Mouse (Mus musculus): ENCODE data around the gene Mgst2. TPM values are rescaled to one million over a fixed set of nuclear protein-coding genes. Genes with fewer than 3 reads are reported as not detected.

Gene Mgst2
- polyA plus RNA-seq, 1 experiment = 3.6 TPM

DNA sequence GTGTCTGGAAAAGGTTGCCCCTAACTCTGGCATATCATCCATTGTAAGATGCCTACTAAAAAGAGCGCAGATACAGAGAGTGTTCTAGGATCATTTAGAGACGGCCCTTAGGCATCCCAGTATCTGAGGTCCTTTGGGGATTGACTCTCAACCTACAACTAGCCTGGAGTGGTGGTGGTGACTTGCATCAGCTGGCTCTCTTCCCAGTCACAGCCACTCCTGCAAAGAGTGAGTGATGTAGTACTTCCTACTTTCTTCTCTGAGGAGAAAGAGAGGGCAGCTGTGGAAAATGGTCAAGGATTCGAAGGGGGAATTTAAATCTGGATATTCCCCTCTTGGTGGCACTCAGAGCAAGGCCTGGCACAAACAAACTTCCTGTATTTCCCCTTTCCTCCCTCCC is 59.2 kb downstream of the Mgst2 start:
- H3ac ChIP-seq (ENCODE audit: control insufficient read depth, insufficient read length, low read depth) = no peak overlapping the region
- no peak overlapping the region for H3K4me3 ChIP-seq (ENCODE audit: insufficient read depth, poor library complexity, severe bottlenecking)
- no peaks in the 10 kb centered on the region for H3K27me3 ChIP-seq (ENCODE audit: control insufficient read depth, insufficient read depth, insufficient read length)
- no peaks in the 10 kb centered on the region for H3K79me3 ChIP-seq (ENCODE audit: low read depth)
- TF ChIP-seq MAX (IDR thresholded peaks at IDR 0.05) = no peak
- TF ChIP-seq MYOG (IDR thresholded peaks at IDR 0.05; ENCODE audit: control insufficient read depth, extremely low read depth, insufficient read length) = no peak
- H3K36me3 ChIP-seq (ENCODE audit: control insufficient read depth, insufficient read depth) = no peaks in the 10 kb centered on the region
- H3K79me2 ChIP-seq (ENCODE audit: control insufficient read depth, insufficient read depth) = no peaks in the 10 kb centered on the region

DNA sequence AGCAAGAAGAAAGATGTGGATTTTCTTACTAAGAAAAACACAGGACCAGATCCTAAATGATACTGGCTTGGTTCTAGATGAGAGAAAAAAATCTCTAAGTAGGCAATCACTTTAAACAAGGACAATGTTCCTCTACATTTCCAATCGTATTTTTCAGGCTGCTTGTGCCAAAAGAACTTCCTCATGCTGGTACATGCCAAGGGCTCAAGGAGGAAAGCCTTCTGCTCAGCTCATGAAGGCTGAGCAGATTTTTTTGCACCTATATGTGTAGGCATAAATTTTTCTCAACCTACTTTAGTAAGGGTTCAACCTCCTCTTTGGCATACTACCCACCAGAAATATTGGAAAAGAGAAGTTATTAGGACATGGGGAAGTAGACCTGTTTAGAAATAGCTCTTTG is 59.8 kb downstream of the Mgst2 start:
- H3K4me3 ChIP-seq (ENCODE audit: insufficient read depth, poor library complexity, severe bottlenecking) = no peak overlapping the region
- no peaks in the 10 kb centered on the region for H3K79me2 ChIP-seq (ENCODE audit: control insufficient read depth, insufficient read depth)
- no peaks in the 10 kb centered on the region for H3K36me3 ChIP-seq (ENCODE audit: control insufficient read depth, insufficient read depth)
- H3K79me3 ChIP-seq (ENCODE audit: low read depth) = no peaks in the 10 kb centered on the region
- H3K27me3 ChIP-seq (ENCODE audit: control insufficient read depth, insufficient read depth, insufficient read length) = no peaks in the 10 kb centered on the region
- TF ChIP-seq USF1 (IDR thresholded peaks at IDR 0.05; ENCODE audit: low read depth) (no peak), MYOG (IDR thresholded peaks at IDR 0.05; ENCODE audit: control insufficient read depth, extremely low read depth, insufficient read length) (no peak), CTCF (IDR thresholded peaks at IDR 0.05; ENCODE audit: control insufficient read depth, insufficient read depth, insufficient read length) (no peak), FOSL1 (IDR thresholded peaks at IDR 0.05; ENCODE audit: insufficient read depth, low read length, poor library complexity, severe bottlenecking) (no peak), CEBPB (IDR thresholded peaks at IDR 0.05; ENCODE audit: low read depth) (no peak)
- H3ac ChIP-seq (ENCODE audit: control insufficient read depth, insufficient read length, low read depth) = no peak overlapping the region

DNA sequence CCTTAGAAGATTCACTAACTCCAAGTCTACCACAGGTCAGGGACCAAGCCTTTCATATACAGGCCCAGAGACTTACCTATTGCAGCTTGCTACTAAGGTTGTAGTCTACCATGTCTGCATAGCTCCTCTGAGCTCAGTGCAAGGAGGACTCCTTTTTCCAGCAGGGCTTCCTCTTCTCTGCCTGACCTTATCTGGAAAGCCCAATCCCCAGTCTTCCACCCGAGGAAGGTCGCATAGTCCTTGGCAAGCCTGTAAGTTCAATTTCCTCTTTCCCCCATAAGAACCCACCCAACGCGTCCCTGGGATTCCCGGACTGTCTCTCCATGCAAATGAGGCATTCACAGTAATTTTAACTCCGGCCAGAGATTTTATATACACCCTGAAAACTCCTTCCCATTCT is 66.1 kb downstream of the Mgst2 start:
- TF ChIP-seq CTCF (IDR thresholded peaks at IDR 0.05; ENCODE audit: control insufficient read depth, insufficient read depth, insufficient read length) = no peak
- TF ChIP-seq MAX (IDR thresholded peaks at IDR 0.05) = no peak
- TF ChIP-seq USF1 (IDR thresholded peaks at IDR 0.05; ENCODE audit: low read depth) = no peak
- TF ChIP-seq FOSL1 (IDR thresholded peaks at IDR 0.05; ENCODE audit: insufficient read depth, low read length, poor library complexity, severe bottlenecking) = no peak
- TF ChIP-seq CEBPB (IDR thresholded peaks at IDR 0.05; ENCODE audit: low read depth) = no peak
- TF ChIP-seq MYOD1 (IDR thresholded peaks at IDR 0.05; ENCODE audit: control insufficient read depth, insufficient read length, low read depth) = no peak
- no peak for TF ChIP-seq MYOG (IDR thresholded peaks at IDR 0.05; ENCODE audit: control insufficient read depth, extremely low read depth, insufficient read length)
- Histone ChIP-seq H3ac (ENCODE audit: control insufficient read depth, insufficient read length, low read depth) (no peak overlapping the region), H3K79me2 (ENCODE audit: control insufficient read depth, insufficient read depth) (no peaks in the 10 kb centered on the region)

DNA sequence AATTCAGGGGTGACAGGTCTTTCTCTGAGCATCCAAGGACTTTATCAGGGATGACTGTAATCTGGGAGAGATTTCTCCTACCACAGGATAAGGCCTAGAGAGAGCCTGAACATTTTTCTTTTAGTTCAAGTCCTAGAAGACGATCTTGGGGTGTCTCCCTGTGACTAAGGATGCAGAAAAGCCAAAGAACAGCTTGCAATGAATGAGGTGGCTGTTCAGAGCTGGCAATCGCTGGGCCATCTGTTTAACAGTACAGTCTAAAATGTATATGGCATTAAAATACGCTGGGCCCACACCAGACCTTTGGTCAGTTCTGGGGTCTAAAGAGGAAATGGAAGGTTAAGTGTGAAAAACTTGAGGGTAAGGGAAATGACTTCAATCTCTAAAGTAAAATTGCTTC is 67.3 kb downstream of the Mgst2 start:
- H3ac ChIP-seq (ENCODE audit: control insufficient read depth, insufficient read length, low read depth) = no peak overlapping the region
- no peaks in the 10 kb centered on the region for H3K79me3 ChIP-seq (ENCODE audit: low read depth)
- no peaks in the 10 kb centered on the region for H3K36me3 ChIP-seq (ENCODE audit: control insufficient read depth, insufficient read depth)
- H3K27me3 ChIP-seq (ENCODE audit: control insufficient read depth, insufficient read depth, insufficient read length) = no peaks in the 10 kb centered on the region
- no peaks in the 10 kb centered on the region for H3K79me2 ChIP-seq (ENCODE audit: control insufficient read depth, insufficient read depth)
- H3K4me3 ChIP-seq (ENCODE audit: insufficient read depth, poor library complexity, severe bottlenecking) = no peak overlapping the region
- no peak for TF ChIP-seq CTCF (IDR thresholded peaks at IDR 0.05; ENCODE audit: control insufficient read depth, insufficient read depth, insufficient read length)
- no peak for TF ChIP-seq CEBPB (IDR thresholded peaks at IDR 0.05; ENCODE audit: low read depth)
- no peak for TF ChIP-seq MYOD1 (IDR thresholded peaks at IDR 0.05; ENCODE audit: control insufficient read depth, insufficient read length, low read depth)
- no peak for TF ChIP-seq USF1 (IDR thresholded peaks at IDR 0.05; ENCODE audit: low read depth)
- TF ChIP-seq MYOG (IDR thresholded peaks at IDR 0.05; ENCODE audit: control insufficient read depth, extremely low read depth, insufficient read length) = no peak
- TF ChIP-seq MAX (IDR thresholded peaks at IDR 0.05) = no peak
- no peak for TF ChIP-seq FOSL1 (IDR thresholded peaks at IDR 0.05; ENCODE audit: insufficient read depth, low read length, poor library complexity, severe bottlenecking)

More for the DNA sequence above, 66.1 kb downstream of the Mgst2 start:
- H3K36me3 ChIP-seq (ENCODE audit: control insufficient read depth, insufficient read depth) = no peaks in the 10 kb centered on the region
- H3K79me3 ChIP-seq (ENCODE audit: low read depth) = no peaks in the 10 kb centered on the region
- no peak overlapping the region for H3K4me3 ChIP-seq (ENCODE audit: insufficient read depth, poor library complexity, severe bottlenecking)
- no peaks in the 10 kb centered on the region for H3K27me3 ChIP-seq (ENCODE audit: control insufficient read depth, insufficient read depth, insufficient read length)

DNA sequence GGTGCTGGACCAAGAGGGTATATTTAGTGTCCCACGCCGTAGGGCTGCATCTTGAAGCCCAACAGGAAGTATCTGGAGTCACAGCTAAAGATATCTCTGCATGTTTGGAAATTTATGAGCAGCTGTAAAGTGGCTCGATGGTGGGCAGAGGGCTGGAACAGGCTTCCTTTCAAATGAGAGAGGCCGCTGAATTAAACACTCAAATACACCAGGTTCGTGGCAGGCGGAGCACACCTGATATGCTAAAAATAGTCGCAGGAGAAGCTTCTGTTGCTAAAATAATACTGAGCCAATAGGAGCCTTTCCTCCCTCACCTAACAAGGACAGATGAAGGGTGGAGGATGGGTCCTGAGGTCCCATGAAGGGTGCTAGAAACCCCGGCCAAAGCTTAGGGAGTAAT is 67.8 kb downstream of the Mgst2 start:
- no peaks in the 10 kb centered on the region for H3K79me3 ChIP-seq (ENCODE audit: low read depth)
- TF ChIP-seq FOSL1 (IDR thresholded peaks at IDR 0.05; ENCODE audit: insufficient read depth, low read length, poor library complexity, severe bottlenecking) = no peak

DNA sequence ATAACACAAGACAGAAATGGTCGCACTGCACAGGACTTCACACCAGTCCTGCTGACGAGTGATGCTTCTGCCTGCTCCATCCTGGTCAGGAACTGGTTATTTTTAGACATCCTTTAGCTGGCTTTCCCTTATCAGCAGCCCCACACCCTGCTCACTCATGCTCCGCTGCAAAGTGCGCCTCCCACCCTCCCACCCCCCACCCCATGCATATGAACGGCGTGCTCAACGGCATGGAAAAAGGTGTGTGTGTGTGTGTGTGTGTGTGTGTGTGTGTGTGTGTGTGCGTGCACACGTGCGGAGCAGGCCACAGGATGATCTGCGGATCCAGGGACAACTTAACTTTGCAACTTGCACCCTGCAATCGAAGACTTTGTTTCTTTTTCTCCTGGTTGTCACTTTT is 68.3 kb downstream of the Mgst2 start:
- no peak overlapping the region for H3K4me3 ChIP-seq (ENCODE audit: insufficient read depth, poor library complexity, severe bottlenecking)
- H3ac ChIP-seq (ENCODE audit: control insufficient read depth, insufficient read length, low read depth) = no peak overlapping the region
- TF ChIP-seq FOSL1 (IDR thresholded peaks at IDR 0.05; ENCODE audit: insufficient read depth, low read length, poor library complexity, severe bottlenecking) (no peak), USF1 (IDR thresholded peaks at IDR 0.05; ENCODE audit: low read depth) (no peak), MYOD1 (IDR thresholded peaks at IDR 0.05; ENCODE audit: control insufficient read depth, insufficient read length, low read depth) (no peak), MYOG (IDR thresholded peaks at IDR 0.05; ENCODE audit: control insufficient read depth, extremely low read depth, insufficient read length) (no peak), CEBPB (IDR thresholded peaks at IDR 0.05; ENCODE audit: low read depth) (no peak), MAX (IDR thresholded peaks at IDR 0.05) (no peak), CTCF (IDR thresholded peaks at IDR 0.05; ENCODE audit: control insufficient read depth, insufficient read depth, insufficient read length) (no peak)
- no peaks in the 10 kb centered on the region for H3K27me3 ChIP-seq (ENCODE audit: control insufficient read depth, insufficient read depth, insufficient read length)
- H3K36me3 ChIP-seq (ENCODE audit: control insufficient read depth, insufficient read depth) = no peaks in the 10 kb centered on the region
- no peaks in the 10 kb centered on the region for H3K79me2 ChIP-seq (ENCODE audit: control insufficient read depth, insufficient read depth)
- no peaks in the 10 kb centered on the region for H3K79me3 ChIP-seq (ENCODE audit: low read depth)

More for the DNA sequence above, 67.8 kb downstream of the Mgst2 start:
- Histone ChIP-seq H3ac (ENCODE audit: control insufficient read depth, insufficient read length, low read depth) (no peak overlapping the region), H3K27me3 (ENCODE audit: control insufficient read depth, insufficient read depth, insufficient read length) (no peaks in the 10 kb centered on the region), H3K36me3 (ENCODE audit: control insufficient read depth, insufficient read depth) (no peaks in the 10 kb centered on the region), H3K4me3 (ENCODE audit: insufficient read depth, poor library complexity, severe bottlenecking) (no peak overlapping the region), H3K79me2 (ENCODE audit: control insufficient read depth, insufficient read depth) (no peaks in the 10 kb centered on the region)
